Mouse (Mus musculus) liver, embryonic 14.5 days (tissue): ENCODE results near the gene Rdh16f2. TPM values are rescaled to one million over a fixed set of nuclear protein-coding genes. Genes with fewer than 3 reads are reported as not detected.
"Not testable (repeated sequence)": the region's sequence is repeated elsewhere in the genome, so short reads cannot be mapped to it uniquely, and the experiment has no call there.

ENCODE experiments used
- ATAC-seq: fragments of 200-750 bp; cut with Nextera tagmentation; 2 replicates; pipeline ENCODE4 v1.8.0; 2017; ENCODE audit warnings: moderate number of reproducible peaks, mild to moderate bottlenecking, moderate library complexity; ENCODE audit not compliant: insufficient read depth
- DNase-seq, 3 experiments: peaks; one replicate each; pipeline ENCODE4 v3.0.0-alpha.2; 2012 to 2013; ENCODE audit warnings: low read depth in 3 of 3, low spot score in 3 of 3
- H3K27ac ChIP-seq: fragments of 300-500 bp; sonication (generic); 2 replicates; pipeline ENCODE4 v1.5.1; 2014; ENCODE audit warnings: moderate library complexity, mild to moderate bottlenecking, control low read depth, inconsistent platforms
- H3K27me3 ChIP-seq: fragments of 300-500 bp; sonication (generic); 2 replicates; pipeline ENCODE4 v1.6.1; 2014; ENCODE audit warnings: mild to moderate bottlenecking, low read length, moderate library complexity; ENCODE audit not compliant: control insufficient read depth, insufficient read depth
- H3K36me3 ChIP-seq: fragments of 300-500 bp; sonication (generic); replicated peaks from 2 replicates; pipeline ENCODE4 v1.6.1; 2014; ENCODE audit warnings: low read depth; ENCODE audit not compliant: control insufficient read depth, insufficient read depth
- H3K4me1 ChIP-seq, 2 experiments: fragments of 200-500 bp in 1 of 2; fragments of 300-500 bp in 1 of 2; sonication (generic) in 1 of 2; replicated peaks; 2 replicates each; pipeline ENCODE4 v1.6.1; 2012 to 2014; ENCODE audit warnings: antibody characterized with exemption in 1 of 2, inconsistent platforms in 1 of 2, low read length in 1 of 2; ENCODE audit not compliant: control insufficient read depth in 2 of 2, insufficient read depth in 2 of 2
- H3K4me2 ChIP-seq: fragments of 300-500 bp; sonication (generic); 2 replicates; pipeline ENCODE4 v1.6.1; 2014; ENCODE audit warnings: low read depth, mild to moderate bottlenecking, control low read depth, moderate library complexity
- H3K4me3 ChIP-seq, 2 experiments: fragments of 200-500 bp in 1 of 2; fragments of 300-500 bp in 1 of 2; sonication (generic) in 1 of 2; 2 replicates each; pipeline ENCODE4 v1.5.1; 2012 to 2014; ENCODE audit warnings: low read depth in 2 of 2, low read length in 2 of 2, mild to moderate bottlenecking in 2 of 2, control low read depth in 1 of 2, inconsistent platforms in 1 of 2, moderate library complexity in 1 of 2; ENCODE audit not compliant: insufficient read depth in 1 of 2
- H3K9ac ChIP-seq: fragments of 300-500 bp; sonication (generic); replicated peaks from 2 replicates; pipeline ENCODE4 v1.6.1; 2014; ENCODE audit warnings: mild to moderate bottlenecking, control low read depth, moderate library complexity
- H3K9me3 ChIP-seq: fragments of 300-500 bp; sonication (generic); 2 replicates; pipeline ENCODE4 v1.6.1; 2016; ENCODE audit warnings: low read length, mixed read lengths; ENCODE audit not compliant: control insufficient read depth
- CTCF ChIP-seq: IDR thresholded peaks from 2 replicates; pipeline ENCODE4 v1.5.1; 2016; ENCODE audit warnings: antibody characterized with exemption, low read depth, control low read depth
- EP300 ChIP-seq: IDR thresholded peaks from 2 replicates; pipeline ENCODE4 v1.6.1; 2016; ENCODE audit warnings: antibody characterized with exemption, low read depth
- WGBS: fragments of 180-500 bp; shearing (Covaris S2); extraction: QIAGEN DNeasy Blood & Tissue Kit; methylation state at CpG from one replicate; pipeline ENCODE4 v1.1.7; 2014; ENCODE audit not compliant: insufficient replicate concordance; 5-methylcytosine and 5-hydroxymethylcytosine counted together
- polyA plus RNA-seq, 2 experiments: library from polyadenylated mRNA; depleted of rRNA in 1 of 2; stranded (reverse) in 1 of 2; unstranded in 1 of 2; fragments of >200 nt; fragmentation: Nextera tagmentation in 1 of 2; extraction: Ambion mirVana in 1 of 2; gene quantifications; 2 replicates each; pipeline versions ENCODE4 v1.2.1 to v1.2.3; 2012 to 2014

The Rdh16f2 gene
- polyA plus RNA-seq (2012; rRNA removed) (0.09 and 0.28 TPM in 2 replicates), polyA plus RNA-seq (2014; fragmentation: Nextera tagmentation; extraction: Ambion mirVana) (0.08 and 0.11 TPM in 2 replicates)

- no peak for DNase-seq
- no peak within 1 kb of the TSS for H3K9ac ChIP-seq
- H3K36me3 ChIP-seq, result no peaks in the 10 kb centered on the region
- H3K27me3 ChIP-seq, result no peaks in the 10 kb centered on the region
- H3K9me3 ChIP-seq, result no peaks in the 10 kb centered on the region
- no peak within 1 kb of the TSS for H3K4me2 ChIP-seq
- H3K4me1 ChIP-seq, result no peaks in the 10 kb centered on the region
- no peak for TF ChIP-seq CTCF
- TF ChIP-seq EP300, result no peak
- no peak for ATAC-seq
- H3K27ac ChIP-seq, result no peak within 1 kb of the TSS
- H3K4me3 ChIP-seq, result no peak within 1 kb of the TSS
- WGBS, result 49% methylated on average over 3 of the region's 3 CpGs
These were observed at the start of gene Rdh16f2 for GRCm38 (mm10) chr10:127866232-127866631. Gene Rdh16f2, plus strand, starts transcription at chr10:127866474.

- not testable (repeated sequence) for H3K4me2 ChIP-seq, H3K4me1 ChIP-seq, H3K27ac ChIP-seq, H3K4me3 ChIP-seq, DNase-seq, H3K9me3 ChIP-seq, H3K9ac ChIP-seq, H3K36me3 ChIP-seq, H3K27me3 ChIP-seq, ATAC-seq
- WGBS, result 59% methylated on average over 4 of the region's 4 CpGs
These were observed 48.9 kb upstream of the Rdh16f2 start for GRCm38 (mm10) chr10:127817268-127817910.

- H3K9ac ChIP-seq, H3K36me3 ChIP-seq, H3K4me3 ChIP-seq, H3K27ac ChIP-seq, H3K27me3 ChIP-seq, ATAC-seq, H3K4me1 ChIP-seq, H3K9me3 ChIP-seq, DNase-seq, H3K4me2 ChIP-seq: not testable (repeated sequence)
- 66% methylated on average over 2 of the region's 2 CpGs for WGBS
These were observed 44.5 kb upstream of the Rdh16f2 start for GRCm38 (mm10) chr10:127821806-127822205.

GRCm38 (mm10) chr10:127825386-127825785, 40.9 kb upstream of the Rdh16f2 start:
- H3K4me3 ChIP-seq, result no peak overlapping the region
- ATAC-seq (no peak), DNase-seq (peak in 2 of 3 experiments; percentile 3 to 4)
- no peak overlapping the region for H3K4me2 ChIP-seq
- 50% methylated on average over 6 of the region's 6 CpGs for WGBS
- no peaks in the 10 kb centered on the region for H3K27me3 ChIP-seq
- H3K9ac ChIP-seq, result no peak overlapping the region
- no peaks in the 10 kb centered on the region for H3K36me3 ChIP-seq
- H3K27ac ChIP-seq, result no peak overlapping the region
- H3K4me1 ChIP-seq, result no peaks in the 10 kb centered on the region
- H3K9me3 ChIP-seq, result no peaks in the 10 kb centered on the region
- peak; percentile 58 for TF ChIP-seq CTCF
- no peak for TF ChIP-seq EP300

- DNase-seq (no peak), ATAC-seq (no peak)
- Histone ChIP-seq H3K4me1 (no peaks in the 10 kb centered on the region), H3K27ac (no peak overlapping the region), H3K9ac (no peak overlapping the region), H3K4me2 (no peak overlapping the region), H3K4me3 (no peak overlapping the region), H3K36me3 (no peaks in the 10 kb centered on the region), H3K27me3 (no peaks in the 10 kb centered on the region), H3K9me3 (no peaks in the 10 kb centered on the region)
- 57% methylated on average over 3 of the region's 3 CpGs for WGBS
- no peak for TF ChIP-seq EP300
- no peak for TF ChIP-seq CTCF
These were observed 37.2 kb upstream of the Rdh16f2 start for GRCm38 (mm10) chr10:127829121-127829520.

- H3K9ac ChIP-seq, DNase-seq, H3K36me3 ChIP-seq, H3K4me1 ChIP-seq, H3K4me2 ChIP-seq, H3K4me3 ChIP-seq, ATAC-seq, H3K27ac ChIP-seq, H3K27me3 ChIP-seq, H3K9me3 ChIP-seq: not testable (repeated sequence)
- 79% methylated on average over 1 of the region's 1 CpGs for WGBS
These were observed 32.1 kb upstream of the Rdh16f2 start for GRCm38 (mm10) chr10:127834186-127834585.
